Mouse (Mus musculus) neural tube, embryonic 11.5 days (tissue): ENCODE results near the gene Ticrr. TPM values are rescaled to one million over a fixed set of nuclear protein-coding genes. Genes with fewer than 3 reads are reported as not detected.
A peak's percentile ranks its signal among the peaks of the same experiment; 100 is the strongest.

Experiments
- ATAC-seq: fragments of 200-750 bp; cut with Nextera tagmentation; 2 replicates; pipeline ENCODE4 v1.8.0; 2017; ENCODE audit warnings: moderate number of reproducible peaks, mild to moderate bottlenecking, moderate TSS enrichment, moderate library complexity; ENCODE audit not compliant: insufficient read depth, low FRiP score, low TSS enrichment
- DNase-seq: peaks from one replicate; pipeline ENCODE4 v3.0.0-alpha.2; 2015; ENCODE audit warnings: low spot score
- H3K27ac ChIP-seq: fragments of 300-500 bp; sonication (generic); 2 replicates; pipeline ENCODE4 v1.5.1; 2014; ENCODE audit warnings: low read depth, mild to moderate bottlenecking, low read length
- H3K27me3 ChIP-seq: fragments of 300-500 bp; sonication (generic); 2 replicates; pipeline ENCODE4 v1.6.1; 2014; ENCODE audit warnings: mild to moderate bottlenecking, low read length, mixed read lengths; ENCODE audit not compliant: control insufficient read depth, insufficient read depth
- H3K36me3 ChIP-seq: fragments of 300-500 bp; sonication (generic); 2 replicates; pipeline ENCODE4 v1.6.1; 2014; ENCODE audit warnings: mild to moderate bottlenecking, low read length, moderate library complexity, mixed read lengths; ENCODE audit not compliant: control insufficient read depth, insufficient read depth
- H3K4me1 ChIP-seq: fragments of 300-500 bp; sonication (generic); 2 replicates; pipeline ENCODE4 v1.6.1; 2014; ENCODE audit warnings: low read length, mixed read lengths; ENCODE audit not compliant: control insufficient read depth, insufficient read depth
- H3K4me2 ChIP-seq: fragments of 300-500 bp; sonication (generic); 2 replicates; pipeline ENCODE4 v1.6.1; 2014; ENCODE audit warnings: low read depth, mild to moderate bottlenecking, moderate library complexity
- H3K4me3 ChIP-seq: fragments of 300-500 bp; sonication (generic); 2 replicates; pipeline ENCODE4 v1.5.1; 2014; ENCODE audit warnings: low read depth, low read length
- H3K9ac ChIP-seq: fragments of 300-500 bp; sonication (generic); 2 replicates; pipeline ENCODE4 v1.6.1; 2014; ENCODE audit warnings: mild to moderate bottlenecking, low read length
- H3K9me3 ChIP-seq: fragments of 300-500 bp; sonication (generic); 2 replicates; pipeline ENCODE4 v1.6.1; 2016; ENCODE audit warnings: low read length; ENCODE audit not compliant: control insufficient read depth
- WGBS: fragments of 180-500 bp; shearing (Covaris S2); extraction: QIAGEN DNeasy Blood & Tissue Kit; methylation state at CpG from one replicate; pipeline ENCODE4 v1.1.7; 2014; 5-methylcytosine and 5-hydroxymethylcytosine counted together
- polyA plus RNA-seq: library from polyadenylated mRNA; unstranded; fragments of >200 nt; fragmentation: Nextera tagmentation; extraction: Ambion mirVana; gene quantifications from 2 replicates; pipeline ENCODE4 v1.2.1, GENCODE M21; 2014

Gene Ticrr
- polyA plus RNA-seq, 1 experiment from 2014 or later = 14.0 TPM

DNA sequence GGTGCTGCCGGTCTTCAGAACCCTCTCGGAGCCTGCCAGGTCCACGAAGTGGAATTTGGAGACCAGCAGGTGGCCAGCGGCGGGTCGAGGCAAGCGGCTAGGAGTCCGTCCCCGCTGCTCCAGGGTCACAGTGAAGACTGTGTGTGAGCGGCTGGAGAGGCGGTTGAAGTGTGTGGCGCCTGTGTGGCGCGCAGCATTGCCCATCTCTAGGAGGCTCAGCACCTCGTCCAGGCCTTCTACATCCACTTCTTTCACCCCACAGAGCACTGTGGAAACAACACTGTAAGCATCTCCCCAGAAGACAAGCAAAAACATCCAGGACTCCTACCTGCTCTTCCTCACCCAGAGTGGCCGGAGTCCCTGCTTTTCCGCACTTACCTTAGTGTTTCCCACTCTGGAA, 50.8 kb downstream of the Ticrr start:
- no peak for DNase-seq
- Histone ChIP-seq H3K4me3 (peak overlapping the region; percentile 40; the same call in 1 of the 2 replicates), H3K9ac (peak overlapping the region; percentile 48; the same call in 1 of the 2 replicates), H3K4me1 (peaks cover 7% of the 10 kb centered on the region; the same call in 1 of the 2 replicates), H3K36me3 (peaks cover 2% of the 10 kb centered on the region; the same call in 1 of the 2 replicates), H3K27ac (no peak overlapping the region), H3K4me2 (peak overlapping the region; percentile 63), H3K27me3 (no peaks in the 10 kb centered on the region), H3K9me3 (no peaks in the 10 kb centered on the region)
- ATAC-seq = no peak
- WGBS = 21% methylated on average over 17 of the region's 17 CpGs

DNA sequence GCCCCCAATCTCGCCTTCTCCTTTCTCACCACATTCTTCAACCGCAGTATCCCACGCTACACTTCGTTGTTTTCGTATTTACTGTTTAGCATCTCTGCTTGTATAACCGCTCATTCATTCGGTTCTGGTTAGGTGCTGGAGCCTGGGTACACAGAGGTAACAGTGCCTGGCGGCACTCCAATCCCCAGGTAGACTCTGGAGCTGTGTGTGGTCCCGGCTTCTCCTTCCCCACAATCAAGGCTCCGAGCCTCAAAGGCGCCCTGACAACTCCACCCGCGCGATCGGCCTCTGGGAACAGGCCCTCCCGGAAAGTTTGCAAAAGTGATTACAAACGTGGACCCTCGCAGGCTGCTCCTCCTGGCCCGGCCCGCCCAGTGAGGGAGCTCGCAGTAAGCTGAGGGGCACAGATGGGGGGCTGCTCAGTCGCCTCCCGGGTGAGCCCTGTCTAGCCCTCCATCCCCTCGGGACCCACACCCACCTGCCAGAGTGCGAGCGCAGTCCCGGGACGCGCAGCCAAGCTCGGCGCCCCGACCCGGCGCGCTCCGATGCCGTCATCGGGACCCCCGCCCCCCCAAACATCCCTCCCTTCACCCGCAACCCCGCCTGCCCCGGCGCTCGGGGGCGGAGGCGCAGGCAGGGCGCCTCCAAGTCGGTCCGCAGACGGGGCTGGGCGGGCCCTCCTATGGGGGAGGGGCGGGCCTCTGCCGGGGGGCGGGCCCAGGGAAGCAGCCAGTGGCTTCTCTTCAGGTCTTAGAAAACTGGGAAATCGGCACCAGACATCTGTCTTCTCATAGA, 55.4 kb downstream of the Ticrr start, which contains the start of gene Kif7:
Kif7 (minus strand) TSS at position 534 of the 795 bp plus-strand sequence.
- Histone ChIP-seq H3K9ac (peak within 1 kb of the TSS; percentile 76), H3K27ac (no peak within 1 kb of the TSS), H3K4me2 (peak within 1 kb of the TSS; percentile 89), H3K9me3 (no peaks in the 10 kb centered on the region), H3K4me3 (peak within 1 kb of the TSS; percentile 70), H3K36me3 (no peaks in the 10 kb centered on the region), H3K4me1 (peaks cover 4% of the 10 kb centered on the region; the same call in 1 of the 2 replicates), H3K27me3 (no peaks in the 10 kb centered on the region)
- peak; percentile 92 for DNase-seq
- ATAC-seq = peak; percentile 91
- under 1% methylated on average over 51 of the region's 55 CpGs for WGBS

DNA sequence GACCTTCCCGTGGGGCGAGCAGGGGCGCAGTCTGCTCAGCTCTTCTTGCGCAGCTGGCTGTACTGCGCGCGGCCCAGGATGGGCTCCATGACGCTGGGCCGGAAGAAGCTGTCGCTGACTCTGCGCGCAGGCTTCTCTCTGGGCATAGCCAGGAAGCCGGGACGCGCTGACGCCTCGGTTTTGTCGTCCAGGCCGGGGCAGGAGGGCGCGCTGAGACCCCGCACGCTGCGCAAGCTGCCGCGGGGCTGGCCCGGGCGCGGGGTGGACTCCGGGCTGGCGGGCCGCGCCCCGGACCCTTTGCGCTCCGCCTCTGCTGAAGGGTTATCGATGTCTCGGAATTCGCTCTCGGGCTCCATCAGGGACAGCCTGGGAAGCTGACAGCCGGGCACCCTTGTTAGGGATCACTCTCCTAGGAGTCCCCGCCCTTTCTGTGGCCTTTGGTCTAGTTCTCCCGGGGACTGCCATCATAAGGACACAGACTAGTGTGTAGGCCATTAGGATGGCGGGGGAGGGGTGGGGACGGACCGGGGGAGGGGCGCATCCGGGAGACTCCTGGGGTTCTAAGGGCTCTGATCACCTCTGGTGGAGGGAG, 61.5 kb downstream of the Ticrr start:
- Histone ChIP-seq H3K27ac (0 out of 2 replicates have a peak overlapping the region, but pooled peaks have one; percentile 4), H3K27me3 (peaks cover 14% of the 10 kb centered on the region), H3K9ac (peak overlapping the region; percentile 68)

DNA sequence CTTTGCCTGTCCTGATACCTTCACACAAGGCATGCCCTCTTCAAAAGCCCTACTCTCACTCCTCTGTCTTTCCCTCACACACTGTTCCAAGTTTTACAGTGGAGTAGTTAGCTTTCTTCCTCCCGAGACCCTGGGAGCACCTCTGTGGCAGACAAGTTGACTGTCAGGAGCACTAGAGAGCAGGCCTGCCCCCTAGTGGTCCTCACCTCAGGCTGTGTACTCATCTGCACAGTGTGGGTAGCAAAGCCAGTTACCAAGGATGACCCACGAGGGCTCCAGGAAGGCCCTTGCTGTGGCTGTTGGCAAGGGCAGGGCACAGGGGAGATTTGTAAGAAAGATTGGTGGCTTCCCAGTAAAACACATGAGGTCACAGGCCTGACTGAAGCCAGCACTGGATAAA, 67.1 kb downstream of the Ticrr start:
- peak; percentile 73 for DNase-seq
- WGBS = 15% methylated on average over 2 of the region's 2 CpGs
- no peak overlapping the region for H3K27ac ChIP-seq
- no peaks in the 10 kb centered on the region for H3K36me3 ChIP-seq
- H3K4me3 ChIP-seq = no peak overlapping the region
- H3K4me1 ChIP-seq = no peaks in the 10 kb centered on the region
- ATAC-seq = no peak
- H3K27me3 ChIP-seq = peaks cover 7% of the 10 kb centered on the region
- H3K4me2 ChIP-seq = no peak overlapping the region
- H3K9ac ChIP-seq = no peak overlapping the region
- H3K9me3 ChIP-seq = no peaks in the 10 kb centered on the region

More for the DNA sequence above, 61.5 kb downstream of the Ticrr start:
- DNase-seq = peak; percentile 69
- Histone ChIP-seq H3K4me2 (peak overlapping the region; percentile 90), H3K4me1 (no peaks in the 10 kb centered on the region; the same call in 1 of the 2 replicates), H3K36me3 (no peaks in the 10 kb centered on the region), H3K9me3 (no peaks in the 10 kb centered on the region), H3K4me3 (peak overlapping the region; percentile 51)
- peak; percentile 54 for ATAC-seq
- WGBS = under 1% methylated on average over 48 of the region's 48 CpGs

DNA sequence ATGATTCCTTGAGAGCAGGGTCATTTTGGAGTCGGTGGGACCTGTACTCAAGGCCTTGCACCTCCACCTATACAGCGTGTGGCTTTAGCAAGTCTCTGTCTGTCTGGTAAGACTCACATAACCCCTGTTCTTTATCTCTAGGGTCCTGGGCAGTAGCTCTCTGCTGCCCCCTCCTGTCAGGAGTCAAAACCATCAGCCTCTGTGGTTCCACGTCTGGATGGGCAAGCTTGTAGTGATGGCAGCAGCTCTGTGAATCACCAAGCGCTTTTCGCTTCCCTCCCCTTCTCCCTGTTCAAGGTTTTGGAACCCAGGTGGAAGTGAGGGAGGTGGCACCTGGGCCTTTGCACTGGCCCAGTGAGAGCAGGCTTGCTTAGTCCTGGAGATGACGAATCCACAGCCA, 68.2 kb downstream of the Ticrr start:
- no peaks in the 10 kb centered on the region for H3K36me3 ChIP-seq
- H3K27ac ChIP-seq = no peak overlapping the region
- no peaks in the 10 kb centered on the region for H3K9me3 ChIP-seq
- no peaks in the 10 kb centered on the region for H3K27me3 ChIP-seq
- no peak overlapping the region for H3K4me2 ChIP-seq
- DNase-seq (peak; percentile 79), ATAC-seq (0 out of 2 replicates have a peak, but pooled peaks have one; percentile 41)
- WGBS = 27% methylated on average over 6 of the region's 6 CpGs
- H3K4me1 ChIP-seq = no peaks in the 10 kb centered on the region
- H3K4me3 ChIP-seq = no peak overlapping the region
- H3K9ac ChIP-seq = no peak overlapping the region

DNA sequence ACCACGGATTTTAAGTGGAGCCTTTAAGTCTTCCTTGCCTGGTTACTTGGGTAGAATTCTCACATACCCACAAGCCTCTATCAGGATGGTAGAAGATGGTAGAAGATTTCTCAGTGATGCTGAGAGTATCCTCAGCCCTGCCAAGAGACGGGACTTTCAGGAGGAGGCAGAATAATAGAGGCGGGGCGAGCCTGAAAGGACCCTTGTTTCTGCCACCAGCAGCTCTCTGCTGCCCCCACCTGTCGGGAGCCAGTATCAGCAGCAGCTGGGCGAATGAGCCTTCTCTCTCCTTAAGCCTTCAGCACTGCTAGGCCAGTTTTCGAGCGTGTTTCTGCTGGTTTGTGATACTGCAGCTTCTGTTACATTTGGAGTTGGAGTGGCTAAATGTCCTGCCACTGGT, 69.2 kb downstream of the Ticrr start:
- no peaks in the 10 kb centered on the region for H3K36me3 ChIP-seq
- no peak overlapping the region for H3K9ac ChIP-seq
- ATAC-seq (no peak), DNase-seq (peak; percentile 84)
- H3K4me1 ChIP-seq = no peaks in the 10 kb centered on the region
- no peak overlapping the region for H3K27ac ChIP-seq
- H3K9me3 ChIP-seq = no peaks in the 10 kb centered on the region
- no peak overlapping the region for H3K4me2 ChIP-seq
- no peak overlapping the region for H3K4me3 ChIP-seq
- H3K27me3 ChIP-seq = no peaks in the 10 kb centered on the region
- 10% methylated on average over 8 of the region's 8 CpGs for WGBS

DNA sequence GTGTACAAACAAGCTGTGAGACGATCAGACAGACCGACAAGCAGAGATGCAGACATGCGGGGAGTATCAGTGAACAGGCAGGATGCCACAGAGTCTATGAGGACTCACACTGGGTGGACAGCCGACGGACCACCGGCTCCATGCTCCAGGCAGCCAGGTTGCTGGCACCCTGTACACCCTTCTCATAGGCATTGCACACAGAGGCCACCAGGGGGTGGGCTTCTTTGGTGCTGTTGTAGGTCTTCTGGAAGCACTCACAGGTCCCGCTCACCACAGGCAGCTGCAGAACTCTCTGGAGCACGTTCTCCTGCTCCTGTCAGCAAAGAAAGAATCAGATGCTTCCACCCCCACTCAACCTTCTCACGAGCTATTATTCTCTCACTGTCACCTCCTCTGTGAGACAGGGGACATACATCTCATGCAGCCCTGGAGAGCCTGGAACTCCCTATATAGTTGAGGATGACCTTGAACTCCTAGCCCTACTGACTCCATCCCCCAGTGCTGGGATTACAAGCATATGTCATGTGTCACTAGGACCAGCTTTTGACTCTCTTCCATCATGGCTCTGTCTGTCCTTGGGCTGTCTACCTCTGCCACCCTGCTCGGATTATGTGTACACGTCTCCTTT, 69.9 kb downstream of the Ticrr start:
- no peaks in the 10 kb centered on the region for H3K4me1 ChIP-seq
- DNase-seq = no peak
- 62% methylated on average over 8 of the region's 11 CpGs for WGBS
- no peak overlapping the region for H3K27ac ChIP-seq
- no peaks in the 10 kb centered on the region for H3K36me3 ChIP-seq
- H3K27me3 ChIP-seq = no peaks in the 10 kb centered on the region
- no peak overlapping the region for H3K9ac ChIP-seq
- ATAC-seq = no peak
- H3K4me3 ChIP-seq = no peak overlapping the region
- H3K9me3 ChIP-seq = no peaks in the 10 kb centered on the region
- no peak overlapping the region for H3K4me2 ChIP-seq

DNA sequence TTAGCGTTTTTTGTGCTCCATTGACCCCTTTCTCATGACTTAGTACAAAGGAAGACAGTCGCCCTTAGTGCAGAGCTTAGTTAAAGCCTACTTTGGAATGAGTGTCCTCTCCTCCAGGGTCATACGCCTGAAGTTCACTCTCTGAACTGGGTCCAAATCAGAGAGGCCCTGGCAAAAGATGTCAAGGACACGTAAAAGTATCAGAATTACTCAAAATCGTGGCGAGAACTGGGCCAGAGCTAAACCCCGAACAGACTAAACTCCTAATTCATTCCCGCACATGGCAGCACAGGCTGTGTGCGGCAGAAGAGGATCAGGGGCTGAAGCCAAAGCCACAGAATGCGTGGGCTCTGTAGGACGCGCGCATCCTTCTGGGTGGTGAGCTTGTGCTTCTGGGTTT, 71.4 kb downstream of the Ticrr start:
- H3K4me3 ChIP-seq = no peak overlapping the region
- no peaks in the 10 kb centered on the region for H3K9me3 ChIP-seq
- H3K36me3 ChIP-seq = no peaks in the 10 kb centered on the region
- H3K4me1 ChIP-seq = no peaks in the 10 kb centered on the region
- DNase-seq (no peak), ATAC-seq (no peak)
- H3K27me3 ChIP-seq = no peaks in the 10 kb centered on the region
- no peak overlapping the region for H3K27ac ChIP-seq
- no peak overlapping the region for H3K9ac ChIP-seq
- no peak overlapping the region for H3K4me2 ChIP-seq
- 80% methylated on average over 13 of the region's 13 CpGs for WGBS
